Mouse (Mus musculus) MEL (cell line): ENCODE results near the gene Angptl7. TPM values are rescaled to one million over a fixed set of nuclear protein-coding genes. Genes with fewer than 3 reads are reported as not detected.

Experiments
- DNase-seq: peaks from one replicate; pipeline ENCODE4 v3.0.0; 2011; ENCODE audit warnings: low read depth, low spot score
- H3K27ac ChIP-seq: 2 replicates; pipeline ENCODE4 v1.5.1; 2012; ENCODE audit warnings: low read depth, mild to moderate bottlenecking, control low read depth, low read length, moderate library complexity; ENCODE audit not compliant: control insufficient read depth
- H3K27me3 ChIP-seq, 2 experiments: fragments of 150-350 bp in 1 of 2; sonication (generic) in 1 of 2; 2 replicates each; pipeline ENCODE4 v1.6.1; 2012; ENCODE audit warnings: low read length in 2 of 2, mild to moderate bottlenecking in 2 of 2, improper control_type of control experiment in 1 of 2, moderate library complexity in 1 of 2; ENCODE audit not compliant: insufficient read depth in 2 of 2, control insufficient read depth in 1 of 2
- H3K36me3 ChIP-seq, 2 experiments: 2 replicates each; pipeline ENCODE4 v1.6.1; 2012 to 2014; ENCODE audit warnings: low read length in 2 of 2, improper control_type of control experiment in 1 of 2, inconsistent platforms in 1 of 2, mild to moderate bottlenecking in 1 of 2; ENCODE audit not compliant: insufficient read depth in 2 of 2, control insufficient read depth in 1 of 2
- H3K4me1 ChIP-seq, 2 experiments: fragments of 150-350 bp in 1 of 2; sonication (generic) in 1 of 2; 2 replicates each; pipeline ENCODE4 v1.6.1; 2012; ENCODE audit warnings: low read length in 2 of 2, improper control_type of control experiment in 1 of 2, mild to moderate bottlenecking in 1 of 2; ENCODE audit not compliant: insufficient read depth in 2 of 2, control insufficient read depth in 1 of 2
- H3K4me3 ChIP-seq, 2 experiments: fragments of 150-350 bp in 1 of 2; sonication (generic) in 1 of 2; 2 replicates each; pipeline ENCODE4 v1.5.1; 2012; ENCODE audit warnings: low read depth in 2 of 2, low read length in 2 of 2, mild to moderate bottlenecking in 2 of 2, moderate library complexity in 2 of 2, control low read depth in 1 of 2, improper control_type of control experiment in 1 of 2; ENCODE audit not compliant: control insufficient read depth in 1 of 2, insufficient read depth in 1 of 2
- H3K79me2 ChIP-seq: 2 replicates; pipeline ENCODE4 v1.6.1; 2012; ENCODE audit warnings: mild to moderate bottlenecking, low read length, moderate library complexity; ENCODE audit not compliant: control insufficient read depth, poor library complexity, insufficient read depth
- H3K9ac ChIP-seq: 2 replicates; pipeline ENCODE4 v1.6.1; 2012; ENCODE audit warnings: low read depth, mild to moderate bottlenecking, control low read depth, low read length, moderate library complexity; ENCODE audit not compliant: control insufficient read depth, poor library complexity, severe bottlenecking
- H3K9me3 ChIP-seq: fragments of 150-350 bp; sonication (generic); replicated peaks from 2 replicates; pipeline ENCODE4 v1.6.1; 2012; ENCODE audit warnings: mild to moderate bottlenecking, low read length, improper control_type of control experiment, moderate library complexity; ENCODE audit not compliant: insufficient read depth
- CHD2 ChIP-seq: IDR thresholded peaks from 2 replicates; pipeline ENCODE4 v1.6.1; 2011; ENCODE audit warnings: low read length, improper control_type of control experiment
- CTCF ChIP-seq, 3 experiments: IDR thresholded peaks in 2 of 3; conservative IDR thresholded peaks in 1 of 3; 2 replicates each; pipeline ENCODE4 v1.5.1; 2011 to 2012; ENCODE audit warnings: low read length in 3 of 3, low read depth in 2 of 3, mild to moderate bottlenecking in 2 of 3, improper control_type of control experiment in 1 of 3, inconsistent platforms in 1 of 3, mixed read lengths in 1 of 3, moderate library complexity in 1 of 3; ENCODE audit not compliant: control insufficient read depth in 1 of 3, insufficient read depth in 1 of 3, poor library complexity in 1 of 3, severe bottlenecking in 1 of 3
- ELF1 ChIP-seq: IDR thresholded peaks from 2 replicates; pipeline ENCODE4 v1.6.1; 2014; ENCODE audit warnings: low read depth, mild to moderate bottlenecking, inconsistent platforms, low read length, improper control_type of control experiment, moderate library complexity
- EP300 ChIP-seq, 2 experiments: IDR thresholded peaks; 2 replicates each; pipeline ENCODE4 v1.6.1; 2011; ENCODE audit warnings: improper control_type of control experiment in 2 of 2, low read length in 2 of 2, low read depth in 1 of 2, mild to moderate bottlenecking in 1 of 2
- ETS1 ChIP-seq: IDR thresholded peaks from 2 replicates; pipeline ENCODE4 v1.6.1; 2012; ENCODE audit warnings: low read depth, mild to moderate bottlenecking, inconsistent platforms, low read length, improper control_type of control experiment, moderate library complexity
- HCFC1 ChIP-seq: IDR thresholded peaks from 2 replicates; pipeline ENCODE4 v1.6.1; 2012; ENCODE audit warnings: low read depth, mild to moderate bottlenecking, inconsistent platforms, low read length, improper control_type of control experiment, moderate library complexity
- KAT2A ChIP-seq: conservative IDR thresholded peaks from 2 replicates; pipeline ENCODE4 v1.6.1; 2012; ENCODE audit warnings: low read depth, low read length, improper control_type of control experiment, inconsistent platforms
- MAX ChIP-seq: IDR thresholded peaks from 2 replicates; pipeline ENCODE4 v1.6.1; 2011; ENCODE audit warnings: low read length, improper control_type of control experiment
- MXI1 ChIP-seq: IDR thresholded peaks from 2 replicates; pipeline ENCODE4 v1.6.1; 2011; ENCODE audit warnings: mild to moderate bottlenecking, low read depth, low read length, improper control_type of control experiment
- MYC ChIP-seq: IDR thresholded peaks from 2 replicates; pipeline ENCODE4 v1.6.1; 2011; ENCODE audit warnings: low read depth, mild to moderate bottlenecking, low read length, improper control_type of control experiment, moderate library complexity
- NRF1 ChIP-seq: IDR thresholded peaks from 2 replicates; pipeline ENCODE4 v1.6.1; 2014; ENCODE audit warnings: low read depth, mild to moderate bottlenecking, inconsistent platforms, low read length, improper control_type of control experiment, moderate library complexity; ENCODE audit not compliant: poor library complexity, insufficient read depth, severe bottlenecking
- RAD21 ChIP-seq: IDR thresholded peaks from 2 replicates; pipeline ENCODE4 v1.6.1; 2011; ENCODE audit warnings: mild to moderate bottlenecking, low read depth, low read length, improper control_type of control experiment
- SMC3 ChIP-seq: IDR thresholded peaks from 2 replicates; pipeline ENCODE4 v1.6.1; 2011; ENCODE audit warnings: low read depth, low read length, improper control_type of control experiment
- TAL1 ChIP-seq: IDR thresholded peaks from 2 replicates; pipeline ENCODE4 v1.6.1; 2012; ENCODE audit warnings: mild to moderate bottlenecking, inconsistent platforms, low read length, moderate library complexity, mixed read lengths
- TBP ChIP-seq: IDR thresholded peaks from 2 replicates; pipeline ENCODE4 v1.8.0; 2011; ENCODE audit warnings: low read depth, low read length, improper control_type of control experiment
- TCF12 ChIP-seq: IDR thresholded peaks from 2 replicates; pipeline ENCODE4 v1.6.1; 2014; ENCODE audit warnings: low read depth, mild to moderate bottlenecking, inconsistent platforms, low read length, improper control_type of control experiment, moderate library complexity
- USF1 ChIP-seq: IDR thresholded peaks from 2 replicates; pipeline ENCODE4 v1.6.1; 2014; ENCODE audit warnings: low read depth, mild to moderate bottlenecking, inconsistent platforms, low read length, improper control_type of control experiment, moderate library complexity
- USF2 ChIP-seq, 2 experiments: IDR thresholded peaks; 2 replicates each; pipeline ENCODE4 v1.6.1; 2011 to 2012; ENCODE audit warnings: improper control_type of control experiment in 2 of 2, low read length in 2 of 2, borderline replicate concordance in 1 of 2, inconsistent platforms in 1 of 2, low read depth in 1 of 2, mild to moderate bottlenecking in 1 of 2; ENCODE audit not compliant: insufficient read depth in 1 of 2
- ZKSCAN1 ChIP-seq: IDR thresholded peaks from 2 replicates; pipeline ENCODE4 v1.6.1; 2012; ENCODE audit warnings: low read depth, mild to moderate bottlenecking, inconsistent platforms, low read length, improper control_type of control experiment, moderate library complexity
- ZMIZ1 ChIP-seq: IDR thresholded peaks from 2 replicates; pipeline ENCODE4 v1.6.1; 2012; ENCODE audit warnings: low read depth, mild to moderate bottlenecking, inconsistent platforms, low read length, improper control_type of control experiment, moderate library complexity
- polyA plus RNA-seq, 2 experiments: library from polyadenylated mRNA; stranded (reverse) in 1 of 2; unstranded in 1 of 2; fragments of >175 nt in 1 of 2; fragments of >200 nt in 1 of 2; gene quantifications; 2 replicates each; pipeline versions ENCODE4 v1.2.1 to v1.2.4; 2012; ENCODE audit warnings: low replicate concordance in 2 of 2, low read depth in 1 of 2; ENCODE audit not compliant: insufficient read length in 2 of 2, insufficient read depth in 1 of 2, missing spikeins in 1 of 2
- total RNA-seq: library from RNA; depleted of rRNA; stranded (reverse); fragments of 300-350 nt; gene quantifications from 2 replicates; pipeline ENCODE4 v1.2.3, GENCODE M21; 2012

The Angptl7 gene
- total and polyA plus RNA-seq, 3 experiments: not detected

- Histone ChIP-seq H3K36me3 (no peaks in the 10 kb centered on the region; a peak in 1 of 4 replicates), H3K4me1 (no peaks in the 10 kb centered on the region), H3K27ac (no peak overlapping the region), H3K9ac (no peak overlapping the region), H3K9me3 (no peaks in the 10 kb centered on the region), H3K79me2 (no peaks in the 10 kb centered on the region), H3K4me3 (no peak overlapping the region), H3K27me3 (no peaks in the 10 kb centered on the region)
- TF ChIP-seq USF1 (no peak), MYC (no peak), TBP (no peak), ETS1 (no peak)
- no peak for DNase-seq
Observed at GRCm38 (mm10) chr4:148462717-148463116, 37.5 kb downstream of the Angptl7 start.

- TF ChIP-seq USF2 (IDR thresholded peaks at IDR 0.05; ENCODE audit: borderline replicate concordance in 1 of 2, insufficient read depth in 1 of 2, low read depth in 1 of 2, low read length in 2 of 2) (no peak), RAD21 (peak; percentile 8), CTCF (IDR thresholded peaks at IDR 0.05 in 2 of 3, conservative IDR thresholded peaks at IDR 0.05 in 1 of 3; ENCODE audit: control insufficient read depth in 1 of 3, insufficient read depth in 1 of 3, low read depth in 2 of 3, low read length in 3 of 3, poor library complexity in 1 of 3, severe bottlenecking in 1 of 3) (peak; percentile 11 to 51 (median 47); a peak in 5 of 6 replicates), TAL1 (no peak), SMC3 (0 out of 2 replicates have a peak, but pooled peaks have one; percentile 16)
- TF ChIP-seq, all 39 proteins: peak for 3
- Histone ChIP-seq H3K9ac (no peak overlapping the region), H3K79me2 (no peaks in the 10 kb centered on the region), H3K9me3 (no peaks in the 10 kb centered on the region), H3K4me3 (no peak overlapping the region), H3K27ac (no peak overlapping the region), H3K27me3 (no peaks in the 10 kb centered on the region), H3K36me3 (no peaks in the 10 kb centered on the region; a peak in 1 of 4 replicates), H3K4me1 (no peaks in the 10 kb centered on the region)
- DNase-seq: peak; percentile 43
Observed at GRCm38 (mm10) chr4:148461772-148462171, 38.5 kb downstream of the Angptl7 start.

- no peaks in the 10 kb centered on the region for H3K4me1 ChIP-seq
- no peaks in the 10 kb centered on the region for H3K27me3 ChIP-seq
- no peak overlapping the region for H3K9ac ChIP-seq
- no peak overlapping the region for H3K27ac ChIP-seq
- H3K36me3 ChIP-seq: no peaks in the 10 kb centered on the region; a peak in 1 of 4 replicates
- no peaks in the 10 kb centered on the region for H3K79me2 ChIP-seq
- no peaks in the 10 kb centered on the region for H3K9me3 ChIP-seq
- H3K4me3 ChIP-seq: no peak overlapping the region
- TF ChIP-seq RAD21 (no peak), CTCF (IDR thresholded peaks at IDR 0.05 in 2 of 3, conservative IDR thresholded peaks at IDR 0.05 in 1 of 3; ENCODE audit: control insufficient read depth in 1 of 3, insufficient read depth in 1 of 3, low read depth in 2 of 3, low read length in 3 of 3, poor library complexity in 1 of 3, severe bottlenecking in 1 of 3) (no peak), SMC3 (no peak), NRF1 (no peak), USF2 (IDR thresholded peaks at IDR 0.05; ENCODE audit: borderline replicate concordance in 1 of 2, insufficient read depth in 1 of 2, low read depth in 1 of 2, low read length in 2 of 2) (no peak), TAL1 (no peak), MXI1 (no peak), KAT2A (no peak), MAX (no peak), TCF12 (no peak), HCFC1 (no peak), ETS1 (no peak), ZMIZ1 (no peak), ELF1 (no peak), ZKSCAN1 (no peak), CHD2 (no peak), EP300 (IDR thresholded peaks at IDR 0.05; ENCODE audit: low read depth in 1 of 2, low read length in 2 of 2) (no peak)
- DNase-seq: no peak
Observed at GRCm38 (mm10) chr4:148460656-148461284, 39.5 kb downstream of the Angptl7 start.
